Mouse (Mus musculus) embryo, embryonic 10.5 days (tissue): ENCODE measurements at regions not wholly inside any gene's neighbourhood (a gene's known extent, or its start where the extent isn't known, plus 50 kb on each side); places are given as distances from the start of the nearest gene placed in this dataset.
A peak's percentile ranks its signal among the peaks of the same experiment; 100 is the strongest.
"Not testable (repeated sequence)": the region's sequence is repeated elsewhere in the genome, so short reads cannot be mapped to it uniquely, and the experiment has no call there.

Source experiments
- DNase-seq: peaks from one replicate; pipeline ENCODE4 v3.0.0-alpha.2; 2015; ENCODE audit warnings: low spot score

DNA sequence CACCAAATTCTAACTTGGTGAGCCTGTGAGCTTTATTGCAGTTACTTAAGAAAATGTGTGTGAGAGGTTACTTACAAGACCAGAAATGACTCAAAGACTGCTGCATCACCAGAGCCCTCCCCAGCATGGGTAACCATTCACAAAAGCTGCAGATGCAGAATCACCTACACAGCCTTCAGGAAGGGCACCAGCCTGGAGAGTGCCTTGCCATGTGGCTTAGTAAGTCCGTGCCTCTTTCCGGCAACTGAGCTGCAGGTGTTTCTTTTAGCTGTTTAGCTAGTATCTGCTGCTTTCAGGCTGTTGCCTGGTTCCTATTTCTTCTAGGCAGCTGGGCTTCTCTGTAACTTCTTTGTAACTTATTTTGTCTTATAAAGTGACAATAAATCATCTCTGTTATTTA is 213.2 kb upstream of the Stxbp6 start:
- no peak for DNase-seq

DNA sequence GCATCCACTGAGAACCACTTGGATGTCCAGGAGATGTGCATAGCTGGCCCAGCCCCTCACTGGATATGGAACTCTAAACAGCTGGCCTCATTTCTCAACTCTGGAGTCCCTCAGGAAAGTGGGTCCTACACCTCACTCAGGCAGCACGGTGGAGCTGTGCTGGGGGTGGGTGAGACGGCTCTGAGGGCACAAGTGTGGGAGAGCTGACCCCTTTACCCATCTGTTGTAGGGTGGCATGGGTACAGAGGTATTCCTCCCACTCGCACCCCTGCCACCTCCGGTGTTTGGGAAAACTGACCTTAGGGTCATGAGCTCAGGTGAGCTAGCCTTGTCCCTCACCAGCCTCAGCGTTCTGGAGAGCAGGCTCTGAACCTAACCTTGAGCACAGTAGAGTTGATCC is 181.8 kb upstream of the Stxbp6 start:
- DNase-seq, result no peak

DNA sequence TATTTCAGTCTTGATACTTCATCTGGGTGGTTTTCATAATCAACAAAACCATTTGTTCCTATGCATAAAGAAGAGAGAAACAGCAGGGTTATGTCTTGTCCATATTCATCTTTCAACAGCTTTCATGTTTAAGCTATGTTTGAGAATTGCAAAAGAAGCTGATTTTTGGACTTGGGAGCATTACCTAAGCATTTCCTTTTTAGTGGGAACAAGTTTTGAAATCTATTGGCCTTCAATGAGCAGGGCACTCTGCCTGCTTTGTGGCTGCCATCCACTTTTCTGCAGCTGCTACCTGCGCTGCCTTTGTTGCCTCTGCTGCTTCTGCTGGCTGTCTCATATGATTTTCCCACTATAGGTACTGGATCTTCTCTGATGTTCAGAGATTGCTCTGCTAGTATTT is 136.6 kb upstream of the Stxbp6 start:
- DNase-seq, result no peak

DNA sequence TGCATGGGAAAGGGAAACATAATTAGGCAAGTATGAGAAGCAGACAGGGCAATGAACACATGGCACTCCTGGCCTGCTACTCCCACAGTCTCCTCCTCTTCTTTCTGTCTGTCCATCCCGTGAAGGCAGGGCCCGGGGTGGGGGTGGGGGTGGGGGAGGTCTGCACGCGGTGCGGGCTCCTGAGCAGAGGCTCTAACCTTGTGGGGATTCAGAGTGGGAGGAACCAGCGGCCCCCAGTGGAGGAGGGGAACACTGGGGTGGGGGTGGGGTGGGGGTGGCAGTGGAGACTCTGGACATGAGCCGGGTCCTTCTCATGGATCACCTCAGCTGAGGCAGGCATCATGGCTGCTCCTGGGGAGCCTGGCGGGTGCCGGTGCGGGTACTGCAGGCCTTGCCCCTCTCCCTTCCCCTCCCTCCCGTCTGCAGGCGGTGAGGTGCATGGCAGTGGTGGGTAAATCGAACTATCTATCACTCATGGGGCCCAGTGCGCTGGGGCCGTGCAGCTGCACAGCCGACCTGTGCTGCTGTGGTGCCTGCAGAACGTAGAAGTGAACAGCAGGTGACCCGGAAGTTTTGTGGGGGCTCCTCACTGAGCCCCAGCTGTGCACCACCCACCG is 120.9 kb upstream of the Stxbp6 start:
- no peak for DNase-seq

GRCm38 (mm10) chr12:45187149-45187548 is 112.6 kb upstream of the Stxbp6 start:
- peak; percentile 87 for DNase-seq

DNA sequence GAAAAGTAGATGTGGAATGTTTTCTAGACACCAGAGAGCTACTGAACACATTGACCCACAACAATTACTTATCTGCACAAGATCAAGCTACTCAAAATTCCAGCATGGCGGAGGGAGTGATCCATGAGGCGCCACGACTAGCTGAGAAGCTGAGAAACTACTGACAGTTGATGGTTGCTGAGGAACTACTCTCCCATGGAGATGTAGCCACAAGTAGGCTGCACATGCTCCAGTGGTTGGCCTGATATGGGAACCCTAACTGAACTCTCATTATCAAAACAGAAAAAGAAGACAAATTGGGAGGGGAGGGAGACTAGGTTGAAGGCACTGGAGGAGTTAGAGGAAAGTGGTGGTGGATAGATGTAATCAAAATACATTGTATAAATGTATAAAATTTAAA is 110.0 kb upstream of the Stxbp6 start:
- DNase-seq, result no peak

DNA sequence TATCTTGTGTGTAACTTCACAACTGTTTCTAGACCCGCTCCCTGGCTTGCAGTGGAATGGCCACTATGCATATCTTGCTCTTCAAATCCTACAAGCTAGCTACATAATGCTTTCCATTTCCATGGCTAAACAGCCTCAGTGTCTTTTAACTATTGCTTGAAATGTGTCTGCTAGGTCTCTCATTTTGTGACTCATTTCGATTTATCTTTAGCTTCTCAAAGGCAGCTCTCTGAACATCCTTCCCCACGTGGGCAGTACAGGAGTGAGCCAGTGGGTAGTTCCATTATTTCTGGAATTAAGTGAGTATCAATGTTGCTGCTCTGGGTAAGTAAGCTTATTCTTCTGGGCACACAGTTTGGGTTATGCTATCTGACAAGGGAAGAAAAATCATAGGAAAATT is 102.9 kb upstream of the Stxbp6 start:
- DNase-seq, result no peak

GRCm38 (mm10) chr12:45175259-45175658 is 100.8 kb upstream of the Stxbp6 start:
- not testable (repeated sequence) for DNase-seq

DNA sequence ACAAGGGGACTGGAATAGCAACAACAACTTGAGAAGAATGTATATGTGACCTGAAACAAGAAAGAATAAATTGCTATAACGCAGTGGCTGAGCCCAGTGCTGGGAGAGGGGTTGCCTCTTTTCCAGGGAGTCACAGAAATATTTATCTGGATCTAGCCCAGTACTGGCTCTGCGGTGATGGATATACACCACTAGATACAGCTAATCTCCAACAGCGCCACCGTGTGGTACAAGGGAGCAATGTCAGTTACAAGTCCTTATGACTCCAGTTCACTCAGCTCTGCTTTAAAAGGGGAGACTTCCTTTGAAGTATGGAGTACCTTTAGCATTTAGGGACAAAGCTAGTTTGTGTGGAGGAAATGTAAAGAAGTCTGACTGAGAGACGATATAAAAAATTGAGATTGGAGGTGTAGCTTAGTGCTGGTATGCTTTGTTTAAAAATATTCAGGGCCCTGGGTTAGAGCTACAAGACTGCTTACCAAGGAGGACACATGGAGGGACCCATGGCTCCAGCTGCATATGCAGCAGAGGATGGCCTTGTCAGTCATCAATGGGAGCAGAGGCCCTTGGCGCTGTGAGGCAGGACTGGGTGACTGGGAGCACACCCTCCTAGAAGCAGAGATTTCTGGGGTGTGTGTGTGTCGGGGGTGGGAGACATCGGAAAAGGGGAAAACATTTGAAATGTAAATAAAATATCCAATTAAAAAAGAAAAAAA is 97.6 kb upstream of the Stxbp6 start:
- peak; percentile 89 for DNase-seq

- DNase-seq, result peak; percentile 53
These were observed 87.5 kb upstream of the Stxbp6 start for GRCm38 (mm10) chr12:45162011-45162410.

DNA sequence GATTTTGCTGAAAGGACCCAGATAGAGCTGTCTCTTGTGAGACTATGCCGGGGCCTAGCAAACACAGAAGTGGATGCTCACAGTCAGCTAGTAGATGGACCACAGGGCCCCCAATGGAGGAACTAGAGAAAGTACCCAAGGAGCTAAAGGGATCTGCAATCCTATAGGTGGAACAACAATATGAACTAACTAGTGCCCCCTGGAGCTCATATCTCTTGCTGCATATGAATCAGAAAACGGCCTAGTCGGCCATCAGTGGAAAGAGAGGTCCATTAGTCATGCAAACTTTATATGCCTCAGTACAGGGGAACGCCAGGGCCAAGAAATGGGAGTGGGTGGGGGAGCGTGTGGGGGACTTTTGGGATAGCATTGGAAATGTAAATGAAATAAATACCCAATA is 87.1 kb upstream of the Stxbp6 start:
- DNase-seq, result not testable (repeated sequence)

GRCm38 (mm10) chr12:45158986-45159385 is 84.5 kb upstream of the Stxbp6 start:
- DNase-seq, result no peak

DNA sequence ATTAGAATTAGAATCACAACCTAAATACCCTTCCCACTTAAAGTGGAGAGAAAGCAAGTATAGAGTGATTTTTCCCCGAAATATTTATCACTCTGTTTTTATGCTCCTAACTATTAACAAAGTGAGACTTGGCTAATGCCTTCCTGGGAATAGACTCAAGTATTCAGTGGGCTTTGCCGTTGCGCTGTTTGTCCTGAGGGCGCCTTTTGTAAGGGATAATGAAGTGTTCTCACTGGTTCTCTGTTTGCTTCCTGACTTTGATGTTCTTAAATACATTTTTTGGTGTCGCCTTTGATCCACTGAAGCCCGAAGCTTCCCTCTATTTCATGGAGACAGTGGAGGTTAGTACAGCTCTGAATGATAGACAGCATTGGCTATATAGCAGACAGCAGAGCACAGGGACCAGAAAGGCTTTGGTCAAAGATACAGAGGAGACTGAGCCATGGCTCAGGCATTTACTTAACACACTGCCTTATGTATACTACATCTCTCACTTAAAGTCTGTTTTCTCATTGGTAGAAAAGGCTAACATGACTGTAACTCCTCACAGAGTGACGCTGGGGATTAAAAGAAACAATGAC is 63.0 kb upstream of the Stxbp6 start:
- no peak for DNase-seq

- peak; percentile 45 for DNase-seq
These were observed 58.9 kb upstream of the Stxbp6 start for GRCm38 (mm10) chr12:45133415-45133814.

DNA sequence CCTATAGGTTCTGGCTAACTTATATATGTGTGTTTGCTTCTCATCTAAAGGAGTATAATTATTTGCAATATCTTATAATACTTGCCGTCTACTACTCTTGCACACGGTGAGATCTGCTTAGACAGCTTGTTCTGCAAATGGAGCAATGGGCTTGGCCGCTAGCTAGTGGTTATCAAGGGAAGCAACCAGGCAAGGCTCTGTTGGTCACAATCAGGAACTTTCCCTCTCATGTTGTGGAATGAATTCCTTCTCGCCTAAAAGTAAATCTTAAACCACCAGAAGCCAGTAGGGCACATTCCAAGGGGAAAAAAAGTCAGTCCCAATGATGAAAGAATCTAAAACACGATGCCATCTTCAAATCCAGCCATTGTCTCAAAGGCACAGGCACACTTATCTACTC is 56.6 kb upstream of the Stxbp6 start:
- DNase-seq, result no peak

DNA sequence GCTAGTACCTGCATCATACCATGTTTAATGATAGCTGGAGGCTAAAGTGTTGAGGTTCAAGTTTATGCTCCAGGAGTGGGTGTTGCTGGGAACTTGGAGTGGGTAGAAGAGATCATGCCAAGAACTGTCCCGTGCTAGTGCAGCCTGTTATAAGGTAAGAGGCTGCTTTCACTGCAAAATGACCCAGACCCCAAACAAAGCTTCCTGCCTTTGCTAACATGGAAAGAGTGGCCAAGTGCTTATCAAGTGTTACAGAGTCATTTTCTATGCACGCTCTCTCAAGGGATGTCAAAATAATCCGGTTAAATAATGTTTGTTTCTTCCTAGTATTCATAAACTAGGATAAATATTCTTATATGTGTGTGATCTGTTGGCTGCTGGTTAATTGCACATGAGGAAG is 51.4 kb upstream of the Stxbp6 start:
- no peak for DNase-seq
